Mouse (Mus musculus) heart, adult 2 months (tissue): ENCODE measurements around the gene Tex52.

Source experiments
- CTCF ChIP-seq: fragments of 200-600 bp; IDR thresholded peaks from 2 replicates; pipeline ENCODE4 v1.8.1; 2022; ENCODE audit warnings: antibody characterized with exemption, mild to moderate bottlenecking, moderate library complexity
- POLR2A ChIP-seq: fragments of 200-500 bp; IDR thresholded peaks from 2 replicates; pipeline ENCODE4 v1.6.1; 2011; ENCODE audit warnings: mild to moderate bottlenecking, low read depth, low read length, control low read depth; ENCODE audit not compliant: insufficient read depth

DNA sequence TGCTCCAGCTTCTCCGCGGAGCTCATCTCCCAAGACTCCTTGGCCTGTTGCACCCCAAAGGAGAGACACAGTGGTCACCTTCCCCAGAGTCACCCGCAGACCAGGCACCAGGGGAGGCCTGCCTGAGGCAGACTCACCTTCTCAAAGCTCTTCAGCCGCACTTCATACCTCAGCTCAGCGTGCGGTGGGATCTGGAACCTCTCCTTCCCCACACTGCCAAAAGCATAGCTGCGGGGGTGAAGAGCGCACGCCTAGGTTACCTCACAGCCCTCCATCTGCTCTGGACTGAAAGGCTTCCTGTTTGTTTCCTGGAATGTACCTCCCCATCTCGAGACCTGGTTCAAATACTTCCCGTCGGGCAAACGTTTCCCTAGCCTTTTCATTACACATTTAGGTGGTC is 58.3 kb downstream of the Tex52 start:
- TF ChIP-seq POLR2A (no peak), CTCF (no peak)
